Mouse (Mus musculus) olfactory bulb, adult 2 months (tissue): ENCODE results near the gene Tmc8. TPM values are rescaled to one million over a fixed set of nuclear protein-coding genes. Genes with fewer than 3 reads are reported as not detected.
"Not testable (repeated sequence)": the region's sequence is repeated elsewhere in the genome, so short reads cannot be mapped to it uniquely, and the experiment has no call there.

Source experiments
- H3K27ac ChIP-seq: fragments of 200-500 bp; 2 replicates; pipeline ENCODE4 v1.5.1; 2012; ENCODE audit warnings: low read depth, low read length; ENCODE audit not compliant: insufficient read depth
- H3K4me1 ChIP-seq: fragments of 200-500 bp; 2 replicates; pipeline ENCODE4 v1.6.1; 2012; ENCODE audit warnings: low read length; ENCODE audit not compliant: control insufficient read depth, insufficient read depth
- H3K4me3 ChIP-seq: fragments of 200-500 bp; 2 replicates; pipeline ENCODE4 v1.5.1; 2012; ENCODE audit warnings: mild to moderate bottlenecking, low read depth, low read length, moderate library complexity; ENCODE audit not compliant: insufficient read depth
- CTCF ChIP-seq: fragments of 200-500 bp; IDR thresholded peaks from 2 replicates; pipeline ENCODE4 v1.5.1; 2012; ENCODE audit warnings: low read depth, mild to moderate bottlenecking, low read length, moderate library complexity; ENCODE audit not compliant: insufficient read depth
- POLR2A ChIP-seq: fragments of 200-500 bp; IDR thresholded peaks from 2 replicates; pipeline ENCODE4 v1.6.1; 2012; ENCODE audit warnings: mild to moderate bottlenecking, low read depth, low read length, moderate library complexity; ENCODE audit not compliant: insufficient read depth
- WGBS: fragments of 180-500 bp; shearing (Covaris S2); methylation state at CpG from one replicate; pipeline ENCODE4 v1.1.7; 2018; 5-methylcytosine and 5-hydroxymethylcytosine counted together
- polyA plus RNA-seq: library from polyadenylated mRNA; stranded (reverse); fragments of >200 nt; gene quantifications from 2 replicates; pipeline ENCODE4 v1.2.4, GENCODE M21; 2012; ENCODE audit warnings: low replicate concordance; ENCODE audit not compliant: missing spikeins, insufficient read depth, insufficient read length

Tmc8 gene
- polyA plus RNA-seq, 1 experiment = not detected

- 82% methylated on average over 12 of the region's 12 CpGs for WGBS
- H3K4me3 ChIP-seq = no peak overlapping the region
- TF ChIP-seq POLR2A (no peak), CTCF (no peak)
- H3K4me1 ChIP-seq = peaks cover 34% of the 10 kb centered on the region
- no peak overlapping the region for H3K27ac ChIP-seq
Observed at GRCm38 (mm10) chr11:117778851-117779433, 2.9 kb upstream of the Tmc8 start.

DNA sequence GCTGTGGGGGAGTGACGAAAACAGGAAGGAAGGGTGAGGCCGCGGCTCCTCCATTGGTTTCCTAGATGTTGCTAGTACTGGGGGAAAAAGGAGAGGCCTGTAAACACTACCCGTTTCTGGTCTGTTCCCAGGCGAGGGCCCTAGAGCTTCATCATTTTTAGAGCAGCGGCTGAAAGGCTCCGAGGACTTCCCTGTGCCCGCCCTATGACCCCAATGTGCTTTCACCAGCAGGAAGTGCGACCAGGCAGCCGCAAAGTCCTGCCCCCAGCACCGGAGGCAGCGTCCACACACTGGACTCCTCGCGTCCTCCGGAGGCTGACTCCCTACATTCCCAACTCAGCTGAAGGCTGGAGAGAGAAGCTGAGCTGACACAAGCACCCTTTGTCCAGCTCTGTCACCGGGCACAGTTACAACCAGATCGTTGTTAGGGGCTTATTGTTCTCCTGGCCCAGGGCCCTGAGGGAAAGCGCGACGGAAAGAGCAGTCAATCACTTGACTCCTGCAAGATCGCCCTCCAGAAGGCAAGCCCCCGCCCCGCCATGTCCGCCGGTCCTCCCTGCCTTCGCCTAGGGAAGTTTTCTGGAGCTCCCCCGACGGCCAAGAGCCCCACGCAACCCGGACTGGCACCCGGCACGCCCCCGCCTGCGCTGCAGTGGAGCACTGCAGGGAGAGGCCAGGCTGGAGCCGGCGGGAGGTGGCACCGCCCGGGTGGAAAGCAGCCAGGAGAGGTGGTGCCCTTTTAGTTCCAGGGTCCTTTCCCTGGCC lies 2.3 kb upstream of the Tmc8 start:
- Histone ChIP-seq H3K4me1 (peaks cover 34% of the 10 kb centered on the region), H3K27ac (no peak overlapping the region), H3K4me3 (peak overlapping the region; percentile 24)
- 18% methylated on average over 38 of the region's 38 CpGs for WGBS
- no peak for TF ChIP-seq CTCF
- TF ChIP-seq POLR2A = no peak

- Histone ChIP-seq H3K27ac (no peak overlapping the region), H3K4me3 (peak overlapping the region; percentile 24), H3K4me1 (peaks cover 34% of the 10 kb centered on the region)
- no peak for TF ChIP-seq CTCF
- TF ChIP-seq POLR2A = no peak
- WGBS = 6% methylated on average over 17 of the region's 17 CpGs
Observed at GRCm38 (mm10) chr11:117780199-117780515, 1.7 kb upstream of the Tmc8 start.

GRCm38 (mm10) chr11:117780582-117781111 lies 1.2 kb upstream of the Tmc8 start:
- no peak overlapping the region for H3K27ac ChIP-seq
- TF ChIP-seq POLR2A = no peak
- TF ChIP-seq CTCF = no peak
- WGBS = 7% methylated on average over 19 of the region's 19 CpGs
- peak overlapping the region; percentile 24 for H3K4me3 ChIP-seq
- H3K4me1 ChIP-seq = peaks cover 34% of the 10 kb centered on the region

DNA sequence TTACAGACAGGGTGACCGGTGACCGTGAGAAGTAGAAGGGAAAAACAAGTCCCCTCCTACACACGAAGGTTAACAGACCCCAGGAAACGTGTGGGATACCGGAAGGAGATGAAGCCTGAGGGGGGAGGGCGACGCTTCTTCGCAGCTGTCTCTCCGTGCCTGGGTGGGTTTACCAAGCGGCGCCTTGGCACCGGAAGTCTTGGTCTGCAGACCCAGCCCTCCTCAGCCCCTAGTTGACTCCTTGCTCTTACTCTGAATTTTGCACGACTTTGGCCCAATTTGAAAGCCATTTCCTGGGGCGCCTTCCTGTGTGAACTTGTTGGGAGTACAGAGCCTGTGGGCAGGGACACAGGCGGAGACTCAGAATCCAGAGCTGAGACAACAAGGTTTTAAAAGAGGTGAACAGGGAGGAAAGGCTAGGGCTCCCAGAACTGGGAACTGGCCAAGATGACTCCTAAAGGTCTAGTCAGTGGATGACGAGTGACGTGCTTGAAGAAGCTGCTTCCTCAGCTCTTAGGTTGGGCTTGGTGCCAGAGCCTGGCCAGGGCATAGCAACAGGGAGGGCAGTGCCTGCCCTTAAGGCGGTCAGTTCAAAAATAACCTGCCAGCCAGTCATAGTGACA lies 566 bp upstream of the Tmc8 start:
- H3K4me1 ChIP-seq = peaks cover 34% of the 10 kb centered on the region
- 34% methylated on average over 18 of the region's 18 CpGs for WGBS
- TF ChIP-seq POLR2A (no peak), CTCF (no peak)
- H3K4me3 ChIP-seq = no peak overlapping the region; the same call in 1 of the 2 replicates
- no peak overlapping the region for H3K27ac ChIP-seq

- H3K4me3 ChIP-seq = no peak overlapping the region; the same call in 1 of the 2 replicates
- peaks cover 34% of the 10 kb centered on the region for H3K4me1 ChIP-seq
- WGBS = 72% methylated on average over 9 of the region's 9 CpGs
- TF ChIP-seq CTCF (no peak), POLR2A (no peak)
- no peak overlapping the region for H3K27ac ChIP-seq
Observed at GRCm38 (mm10) chr11:117782705-117783034, 794 bp downstream of the Tmc8 start.

DNA sequence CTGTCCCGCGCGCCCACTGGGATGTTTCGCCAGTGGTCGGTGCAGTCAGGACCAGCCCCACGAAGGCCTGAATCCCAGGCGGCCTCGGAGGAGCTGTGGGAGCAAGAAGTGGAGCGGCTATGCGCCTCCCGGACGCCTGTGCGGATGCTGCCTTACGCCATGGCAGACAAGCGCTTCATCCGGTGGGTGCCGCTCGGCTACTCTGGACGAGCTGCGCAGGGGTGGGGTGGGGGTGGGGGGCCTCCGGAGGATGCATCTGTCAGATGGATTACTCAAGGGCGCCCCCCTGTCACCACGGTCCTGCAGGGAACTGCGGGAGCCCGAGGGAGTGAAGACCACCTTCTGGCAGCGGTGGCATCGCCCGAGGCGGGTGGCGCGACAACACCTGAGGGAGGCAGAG lies 1.2 kb downstream of the Tmc8 start:
- 17% methylated on average over 31 of the region's 31 CpGs for WGBS
- H3K4me1 ChIP-seq = peaks cover 34% of the 10 kb centered on the region
- H3K4me3 ChIP-seq = peak overlapping the region; percentile 20; the same call in 1 of the 2 replicates
- H3K27ac ChIP-seq = no peak overlapping the region
- no peak for TF ChIP-seq CTCF

GRCm38 (mm10) chr11:117783683-117784309 lies 1.9 kb downstream of the Tmc8 start:
- TF ChIP-seq CTCF (no peak), POLR2A (no peak)

GRCm38 (mm10) chr11:117786294-117786693 lies 4.4 kb downstream of the Tmc8 start:
- Histone ChIP-seq H3K4me1 (peaks cover 6% of the 10 kb centered on the region; the same call in 1 of the 2 replicates), H3K27ac (no peak overlapping the region), H3K4me3 (no peak overlapping the region)
- TF ChIP-seq POLR2A (no peak), CTCF (peak; percentile 31; the same call in 1 of the 2 replicates)
- 38% methylated on average over 10 of the region's 10 CpGs for WGBS

More at GRCm38 (mm10) chr11:117783683-117784309, 1.9 kb downstream of the Tmc8 start:
- Histone ChIP-seq H3K4me3 (no peak overlapping the region), H3K27ac (no peak overlapping the region), H3K4me1 (peaks cover 30% of the 10 kb centered on the region)
- 73% methylated on average over 10 of the region's 10 CpGs for WGBS

DNA sequence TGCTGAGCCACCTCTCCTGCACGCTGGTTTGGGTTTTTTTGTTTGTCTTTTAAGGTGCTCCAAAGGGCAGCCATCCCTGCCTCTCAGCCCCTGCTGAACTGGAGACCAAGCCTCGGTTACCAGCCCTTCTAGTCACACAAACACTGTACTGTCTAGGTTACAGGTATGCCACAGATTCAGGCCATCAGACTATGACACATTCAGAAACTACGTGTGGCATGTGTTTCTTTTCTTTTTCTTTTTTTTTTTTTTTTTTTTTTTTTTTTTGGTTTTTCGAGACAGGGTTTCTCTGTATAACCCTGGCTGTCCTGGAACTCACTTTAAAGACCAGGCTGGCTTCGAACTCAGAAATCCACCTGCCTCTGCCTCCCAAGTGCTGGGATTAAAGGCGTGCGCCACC lies 6.6 kb downstream of the Tmc8 start:
- H3K27ac ChIP-seq = not testable (repeated sequence)

More for the DNA sequence above, 6.6 kb downstream of the Tmc8 start:
- not testable (repeated sequence) for H3K4me3 ChIP-seq, H3K4me1 ChIP-seq
- 92% methylated on average over 7 of the region's 7 CpGs for WGBS
